Mouse (Mus musculus): ENCODE measurements around the gene Ippk. TPM values are rescaled to one million over a fixed set of nuclear protein-coding genes. Genes with fewer than 3 reads are reported as not detected.
A peak's percentile ranks its signal among the peaks of the same experiment; 100 is the strongest.

Gene Ippk
- 10 to 100 TPM; 27.6 to 32.1 (median 30.7) TPM for total RNA-seq (2022)

DNA sequence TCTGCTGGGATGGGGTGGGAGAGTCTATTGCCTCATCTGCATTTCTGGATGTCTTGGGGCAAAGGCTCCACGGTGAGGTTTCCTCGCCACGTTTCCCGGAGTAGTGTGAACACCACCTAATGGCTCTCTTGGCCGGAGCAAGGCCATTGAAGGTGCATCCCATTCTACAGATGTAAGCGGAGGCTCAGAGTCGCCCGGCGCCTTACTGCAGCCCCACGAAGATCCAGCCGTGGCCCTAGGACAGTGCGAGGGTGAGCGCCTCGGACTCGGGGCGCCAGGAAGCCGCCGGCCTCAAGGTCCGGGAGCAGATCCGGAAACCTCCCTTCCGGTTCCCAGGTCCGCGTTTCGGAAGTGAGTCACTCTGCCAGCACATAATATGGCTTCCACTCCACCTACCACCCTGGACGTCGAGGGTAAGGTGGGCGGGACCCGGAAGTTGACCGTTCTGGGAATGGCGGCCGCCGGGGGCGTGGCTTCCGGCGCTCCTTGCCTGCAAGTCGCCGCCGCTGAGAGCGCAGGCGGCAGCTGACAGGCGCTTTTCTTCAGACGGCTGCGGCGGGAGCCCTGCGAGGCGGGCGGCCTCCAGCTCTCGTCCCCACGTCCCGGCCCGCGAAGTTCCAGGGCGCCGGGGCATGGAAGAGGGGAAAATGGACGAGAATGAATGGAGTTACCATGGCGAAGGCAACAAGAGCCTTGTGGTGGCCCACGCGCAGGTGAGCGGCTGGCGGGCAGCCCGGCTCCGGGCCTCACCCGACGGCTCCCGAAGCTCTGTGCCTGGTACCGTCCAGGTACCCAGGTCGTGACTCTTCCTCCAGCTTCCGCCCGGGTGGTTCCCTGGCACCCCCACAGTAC lies at the start of gene Ippk:
TSS of gene Ippk (plus strand) at position 496 of the 852 bp plus-strand sequence.
- peak; percentile 98 for DNase-seq (ENCODE audit: low spot score in 2 of 2)

DNA sequence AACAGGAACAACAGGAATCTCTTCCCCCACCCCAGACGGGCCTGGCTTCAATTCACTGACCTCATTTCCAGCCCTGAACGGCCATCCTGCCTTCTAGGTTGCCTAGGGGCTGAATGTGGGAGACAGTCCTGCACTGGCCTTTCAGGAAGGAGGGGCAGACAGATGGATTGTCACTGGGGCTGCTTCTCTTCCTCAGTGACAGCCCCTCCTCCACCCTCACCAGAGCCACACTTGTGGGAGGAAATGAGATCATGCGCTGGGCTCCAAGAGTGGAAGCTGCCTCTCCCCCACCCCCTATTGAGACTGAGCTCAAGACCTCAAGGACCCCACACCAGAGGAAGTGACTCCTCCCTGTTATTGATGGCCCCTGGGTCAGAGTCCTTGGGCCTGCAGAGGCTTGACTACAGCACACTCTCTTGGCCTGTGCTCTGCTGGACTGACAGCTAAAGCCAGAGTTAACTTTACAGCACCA lies 49.6 kb upstream of the Ippk start:
- DNase-seq (ENCODE audit: low spot score in 2 of 2) = peak in 1 of 2 experiments; percentile 53

DNA sequence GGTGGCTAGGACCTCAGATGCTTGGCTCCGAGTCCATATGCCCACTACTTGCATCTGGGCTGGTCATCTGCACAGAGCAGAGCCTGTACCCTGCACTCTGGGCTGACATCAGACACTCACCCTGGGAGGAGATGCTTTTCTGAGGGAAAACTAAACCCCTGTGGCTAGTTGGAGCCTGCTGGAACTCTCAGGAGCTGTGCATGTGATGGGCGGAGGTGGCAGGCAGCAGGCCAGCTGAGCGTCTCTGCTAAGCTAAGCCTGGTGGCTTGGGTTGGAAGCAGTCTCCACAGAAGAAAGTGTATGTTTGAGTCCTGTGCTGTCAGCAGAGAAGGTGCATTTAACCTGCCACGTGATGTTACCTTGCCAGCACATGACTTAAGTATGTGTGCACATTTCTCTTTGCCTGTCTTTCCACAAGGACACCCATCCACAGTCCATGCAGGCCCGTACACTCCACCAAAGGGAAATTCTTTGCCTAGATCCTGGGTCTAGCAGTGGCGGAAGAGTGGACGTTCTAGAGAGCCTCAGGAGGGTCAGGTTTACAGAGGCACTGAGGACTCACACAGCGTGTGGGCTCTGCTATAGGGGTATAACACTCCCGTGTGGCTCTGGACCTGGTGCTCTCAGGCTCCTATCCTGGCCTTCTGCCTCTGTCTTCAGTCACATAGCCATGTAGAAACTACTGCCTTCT lies 48.5 kb upstream of the Ippk start:
- peak in 1 of 2 experiments; percentile 47 for DNase-seq (ENCODE audit: low spot score in 2 of 2)

DNA sequence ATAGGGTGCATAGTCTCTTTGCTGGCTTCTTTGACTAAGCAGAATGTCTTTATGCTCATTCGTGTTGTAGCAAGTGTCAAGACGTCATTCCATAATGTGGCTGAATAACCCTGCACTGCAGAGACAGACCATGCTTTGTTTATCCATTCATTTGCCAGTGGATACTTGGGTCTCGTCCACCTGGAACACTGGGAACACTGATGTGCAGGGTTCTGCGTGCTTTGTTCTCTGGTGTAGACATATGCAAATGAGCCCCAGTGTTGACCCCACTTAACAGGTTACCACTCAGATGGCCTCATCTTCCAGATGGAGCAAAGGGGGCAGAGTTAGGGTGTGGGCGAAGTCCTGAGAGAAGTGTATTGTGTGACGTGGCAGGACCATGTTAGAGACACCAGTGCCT lies 46.7 kb upstream of the Ippk start:
- no peak for DNase-seq (ENCODE audit: low spot score in 2 of 2)

DNA sequence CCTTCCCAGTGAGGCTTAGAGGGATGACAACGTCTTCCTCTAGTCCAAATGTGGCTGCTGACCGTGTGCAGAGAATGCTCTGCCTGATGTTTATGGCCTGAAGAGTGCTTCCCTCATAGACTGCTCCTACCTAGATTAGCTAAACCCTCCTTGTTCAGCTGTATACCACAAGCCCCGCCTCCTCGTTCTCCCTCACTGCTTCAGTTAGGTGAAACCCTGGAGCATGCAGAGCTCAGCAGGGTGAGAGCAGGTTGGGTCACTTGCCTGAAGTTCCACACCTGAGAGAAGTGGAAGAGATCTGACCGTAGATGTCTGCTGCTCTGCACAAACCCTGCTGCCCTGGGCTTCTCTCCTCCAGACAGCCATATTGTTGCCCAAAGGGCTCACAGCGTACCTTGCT lies 46.3 kb upstream of the Ippk start:
- DNase-seq (ENCODE audit: low spot score in 2 of 2) = no peak

DNA sequence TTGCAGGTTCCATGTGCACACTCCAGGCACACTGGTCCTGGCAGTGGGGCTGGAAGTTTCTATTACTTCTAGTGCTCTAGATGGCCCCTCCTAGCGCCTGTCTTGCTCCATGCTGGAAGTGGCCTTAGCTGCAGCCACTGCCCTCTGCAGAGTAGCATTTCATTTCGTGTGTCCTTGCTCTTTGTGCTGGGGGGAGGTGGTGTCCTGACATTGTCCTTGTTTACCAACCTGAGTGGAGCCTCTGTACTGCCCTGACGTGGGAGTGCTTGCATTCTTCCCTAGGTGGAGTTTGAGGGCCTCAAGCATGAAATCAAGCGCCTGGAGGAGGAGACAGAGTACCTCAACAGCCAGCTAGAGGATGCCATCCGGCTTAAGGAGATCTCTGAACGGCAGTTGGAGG lies 43.4 kb upstream of the Ippk start:
- DNase-seq (ENCODE audit: low spot score in 2 of 2) = no peak

DNA sequence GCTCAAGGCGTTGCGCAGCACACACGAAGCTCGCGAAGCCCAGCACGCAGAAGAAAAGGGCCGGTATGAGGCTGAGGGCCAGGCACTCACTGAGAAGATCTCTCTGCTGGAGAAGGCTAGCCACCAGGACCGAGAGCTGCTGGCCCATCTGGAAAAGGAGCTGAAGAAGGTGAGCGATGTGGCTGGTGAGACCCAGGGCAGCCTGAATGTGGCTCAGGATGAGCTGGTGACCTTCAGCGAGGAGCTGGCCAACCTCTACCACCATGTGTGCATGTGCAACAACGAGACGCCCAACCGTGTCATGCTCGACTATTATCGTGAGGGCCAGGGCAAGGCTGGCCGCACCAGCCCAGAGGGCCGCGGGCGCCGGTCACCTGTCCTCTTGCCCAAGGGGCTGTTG lies 41.7 kb upstream of the Ippk start:
- no peak for DNase-seq (ENCODE audit: low spot score in 2 of 2)

DNA sequence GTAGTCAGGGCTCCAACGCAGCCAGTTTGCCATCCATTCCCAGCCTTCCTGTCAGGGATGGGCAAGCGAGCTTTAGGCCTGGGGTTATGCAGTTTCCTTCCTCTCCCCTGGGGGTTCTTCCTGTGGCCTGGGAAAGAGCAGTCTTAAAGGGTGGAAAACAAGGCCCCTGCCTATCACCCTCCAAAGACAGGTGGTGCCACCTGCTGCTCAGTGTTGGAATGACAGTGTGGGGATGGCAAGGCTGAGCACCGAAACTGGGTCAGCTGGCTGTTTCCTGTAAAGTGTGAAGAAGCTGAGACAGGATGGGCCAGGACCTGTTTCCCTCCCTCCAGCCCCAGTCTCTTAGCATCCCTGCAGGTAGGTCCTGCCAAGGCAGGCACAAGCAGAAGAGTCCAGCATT lies 39.8 kb upstream of the Ippk start:
- peak; percentile 69 to 82 for DNase-seq (ENCODE audit: low spot score in 2 of 2)

DNA sequence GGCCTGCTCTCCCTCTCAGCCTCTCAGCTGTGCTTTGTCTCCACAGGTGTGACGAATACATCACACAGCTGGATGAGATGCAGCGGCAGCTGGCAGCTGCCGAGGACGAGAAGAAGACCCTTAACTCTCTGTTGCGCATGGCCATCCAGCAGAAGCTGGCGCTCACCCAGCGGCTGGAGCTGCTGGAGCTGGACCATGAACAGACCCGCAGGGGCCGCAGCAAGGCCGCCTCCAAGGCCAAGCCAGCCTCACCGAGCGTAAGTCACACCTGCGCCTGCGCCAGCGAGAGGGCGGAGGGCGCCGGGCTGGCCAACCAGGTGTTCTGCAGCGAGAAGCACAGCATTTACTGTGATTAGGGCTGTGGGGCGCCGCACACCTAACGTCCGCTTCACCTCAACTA lies 38.1 kb upstream of the Ippk start:
- DNase-seq (ENCODE audit: low spot score in 2 of 2) = no peak

DNA sequence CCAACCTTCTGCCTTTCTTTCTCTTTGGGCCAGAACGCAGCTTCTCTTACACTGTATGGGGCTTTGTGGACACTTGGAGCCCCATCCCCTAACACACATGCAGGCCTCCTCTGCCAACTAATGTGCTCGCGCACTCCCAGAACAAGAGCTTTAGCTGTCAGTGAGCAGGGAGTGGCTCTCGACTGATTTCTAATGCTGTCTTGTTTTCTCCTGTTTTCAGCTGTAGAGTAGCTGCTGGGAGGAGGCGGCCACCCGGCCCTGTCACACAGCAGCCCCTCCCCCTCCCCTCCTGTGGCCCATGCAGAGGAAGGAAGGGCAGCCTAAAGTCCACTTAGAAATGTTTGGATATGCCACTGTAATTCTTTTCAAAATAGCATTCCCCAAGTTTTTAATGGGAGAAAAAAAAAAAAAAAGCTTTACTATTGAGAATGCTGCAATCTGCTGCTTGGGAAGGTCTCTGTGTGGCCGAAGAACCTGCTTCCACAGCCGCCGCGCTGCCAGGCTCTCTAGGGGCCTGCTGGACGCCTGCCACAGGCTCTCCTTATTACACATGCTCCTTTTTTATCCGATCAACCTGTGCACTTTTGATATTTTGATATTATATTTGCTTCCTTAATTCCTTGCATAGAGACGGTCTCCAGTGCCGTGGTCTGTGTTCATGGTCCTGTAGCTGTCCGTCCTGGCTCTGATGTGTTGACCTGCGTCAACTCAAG lies 36.1 kb upstream of the Ippk start:
- DNase-seq (ENCODE audit: low spot score in 2 of 2) = no peak

DNA sequence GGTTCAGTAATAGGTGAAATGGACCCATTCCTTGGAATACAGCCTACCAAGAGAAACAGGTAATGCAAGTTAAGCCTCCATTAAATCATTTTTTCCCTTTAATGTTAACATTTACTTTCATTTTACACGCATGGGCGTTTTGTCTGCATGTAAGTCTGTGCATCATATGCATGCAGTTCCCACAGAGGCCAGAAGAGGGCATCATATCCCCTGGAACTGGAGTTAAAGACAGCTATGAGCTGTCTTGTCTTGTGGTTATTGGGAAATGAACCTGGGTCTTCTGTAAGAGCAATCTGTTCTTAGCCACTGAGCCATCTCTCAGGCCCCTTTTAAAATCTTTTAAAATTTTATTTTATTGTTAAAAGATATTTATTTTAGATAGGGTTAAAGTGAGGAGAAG lies 29.7 kb upstream of the Ippk start:
- DNase-seq (ENCODE audit: low spot score in 2 of 2) = no peak

DNA sequence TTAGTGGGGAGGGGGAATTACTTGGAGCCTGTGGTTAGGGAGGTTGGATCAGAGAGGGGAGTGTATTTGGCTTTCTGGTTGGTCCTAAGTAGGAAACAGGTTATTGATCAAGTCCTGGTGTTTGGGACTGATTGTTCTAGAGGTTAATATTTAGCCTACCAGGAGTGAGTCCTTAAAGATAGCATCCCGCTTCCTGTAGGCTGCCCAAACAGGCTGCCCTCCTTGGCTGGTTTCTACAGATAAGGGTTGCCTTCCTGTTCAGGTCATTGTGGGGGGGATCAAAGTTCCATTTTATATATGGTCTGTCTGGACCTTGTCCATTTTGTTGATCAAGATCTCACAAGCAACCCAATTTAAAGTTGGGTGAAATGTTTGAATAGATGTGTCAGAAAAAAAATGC lies 27.5 kb upstream of the Ippk start:
- no peak for DNase-seq (ENCODE audit: low spot score in 2 of 2)

DNA sequence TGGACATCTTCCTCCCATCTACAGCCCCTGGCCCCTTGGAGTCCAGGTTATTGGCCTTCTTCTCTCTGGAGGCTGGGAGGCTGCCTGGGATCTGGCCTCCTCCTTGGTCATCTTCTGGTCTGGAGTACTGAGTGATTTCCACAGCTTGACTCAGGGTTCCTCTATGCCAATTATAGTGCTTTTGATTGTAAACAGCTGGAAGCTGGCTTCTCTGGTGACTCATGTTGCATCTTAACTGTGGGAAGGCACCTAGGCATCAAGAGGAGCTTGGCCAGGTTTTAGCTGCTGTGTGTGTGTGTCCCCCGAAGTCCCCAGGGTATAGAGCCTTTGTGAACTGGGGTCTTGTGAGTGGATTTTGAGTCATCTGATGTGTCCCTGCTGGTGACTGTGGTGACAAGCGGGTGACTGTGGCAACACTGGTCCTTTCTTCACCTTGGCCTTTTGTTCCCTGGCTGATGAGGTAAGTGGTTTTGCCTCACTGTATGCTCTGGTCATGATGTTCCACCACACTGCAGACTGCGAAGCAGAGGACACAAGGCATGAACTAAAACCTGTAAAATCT lies 26.1 kb upstream of the Ippk start:
- DNase-seq (ENCODE audit: low spot score in 2 of 2) = no peak

DNA sequence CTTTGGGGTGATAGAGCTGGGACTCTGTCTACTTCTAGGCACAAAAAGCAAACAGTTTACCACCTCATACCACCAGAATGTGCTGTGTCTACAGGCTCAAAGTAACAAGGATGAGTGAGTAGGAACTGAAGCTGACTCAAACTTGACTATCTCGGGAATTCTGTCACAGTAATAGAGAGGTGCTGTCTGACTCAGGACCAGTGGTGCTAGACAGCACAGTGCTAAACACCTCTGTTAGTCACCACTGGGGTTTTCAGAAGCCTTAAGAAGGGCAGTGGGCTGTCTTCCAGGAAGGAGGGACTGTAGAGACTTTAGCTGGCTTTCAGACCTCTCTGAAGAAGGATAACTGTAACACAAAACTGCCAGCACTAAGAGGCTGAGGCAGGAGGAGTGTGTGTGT lies 24.3 kb upstream of the Ippk start:
- no peak for DNase-seq (ENCODE audit: low spot score in 2 of 2)

DNA sequence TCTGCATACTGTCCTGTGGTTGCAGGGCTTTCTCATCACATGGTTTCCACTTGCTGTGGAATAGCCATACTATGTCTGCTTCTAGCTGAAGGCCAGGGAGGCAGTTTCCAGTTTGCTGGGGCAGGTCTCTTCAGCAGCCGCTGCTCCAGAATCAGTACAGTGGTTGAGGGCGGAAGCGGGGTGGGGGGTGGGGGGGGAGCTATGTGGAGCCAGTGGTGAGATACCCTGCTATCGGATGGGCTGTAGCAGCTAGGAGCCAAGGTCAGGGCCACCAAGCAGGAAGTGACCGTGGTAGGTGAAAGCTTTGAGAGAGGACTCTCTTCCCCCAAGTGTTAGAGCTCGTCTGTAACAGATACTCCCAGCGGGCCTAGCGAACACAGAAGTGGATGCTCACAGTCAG lies 22.9 kb upstream of the Ippk start:
- no peak for DNase-seq (ENCODE audit: low spot score in 2 of 2)

DNA sequence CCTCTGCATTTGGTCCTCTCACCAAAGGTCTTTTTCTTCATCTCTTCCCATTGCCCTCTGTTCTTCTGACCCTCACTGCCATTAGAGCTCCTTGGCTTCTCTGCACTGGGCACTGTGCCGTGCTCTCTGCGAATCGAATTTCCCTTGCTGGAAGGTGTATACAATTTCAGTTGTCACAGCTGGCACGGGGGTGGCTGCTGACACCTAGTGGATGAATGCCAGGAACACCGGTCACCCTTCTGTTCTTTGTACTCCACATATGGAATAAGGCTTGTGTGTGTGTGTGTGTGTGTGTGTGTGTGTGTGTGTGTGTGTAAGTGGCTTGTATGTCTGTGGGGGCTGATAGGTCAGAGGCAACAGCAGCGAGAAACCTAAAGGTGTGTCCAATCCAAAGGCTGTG lies 20.9 kb upstream of the Ippk start:
- peak in 1 of 2 experiments; percentile 41 for DNase-seq (ENCODE audit: low spot score in 2 of 2)

DNA sequence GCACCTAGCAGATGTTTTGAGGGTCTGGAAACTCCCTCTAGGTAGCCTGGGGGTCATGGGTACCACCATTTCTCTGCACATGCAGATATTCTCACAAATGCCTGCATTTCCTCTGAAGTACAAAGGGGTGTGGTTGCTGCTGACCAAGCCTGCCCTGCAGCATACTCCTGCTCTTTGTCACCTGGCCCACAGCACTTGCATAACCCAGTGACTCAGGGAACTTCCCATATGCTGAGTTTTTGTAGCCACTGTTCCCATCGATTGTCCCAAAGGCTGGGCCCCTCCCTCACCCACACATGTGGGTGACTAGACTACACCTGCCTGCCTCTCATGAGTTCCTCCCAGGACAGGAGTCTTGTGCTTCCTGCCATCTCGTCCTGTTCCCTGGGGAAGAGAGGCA lies 18.4 kb upstream of the Ippk start:
- DNase-seq (ENCODE audit: low spot score in 2 of 2) = no peak

DNA sequence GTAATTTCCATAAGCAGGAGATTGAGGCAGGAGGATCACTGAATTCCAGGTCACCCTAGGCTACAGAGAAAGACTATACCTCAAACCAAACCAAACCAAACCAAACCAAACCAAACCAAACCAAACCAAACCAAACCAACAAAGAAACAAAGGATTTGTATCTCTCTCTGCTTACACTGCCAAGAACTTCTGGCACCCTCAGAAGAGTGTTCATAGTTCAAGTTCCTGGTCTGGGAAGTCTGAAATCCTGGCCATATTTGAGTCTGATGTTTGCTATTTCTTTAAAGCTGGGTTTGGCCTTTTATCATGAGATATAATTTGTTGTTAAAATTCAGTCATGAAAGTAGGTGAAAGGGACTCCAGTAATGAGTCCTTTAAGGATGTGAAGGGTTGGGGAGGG lies 13.3 kb upstream of the Ippk start:
- no peak for DNase-seq (ENCODE audit: low spot score in 2 of 2)

DNA sequence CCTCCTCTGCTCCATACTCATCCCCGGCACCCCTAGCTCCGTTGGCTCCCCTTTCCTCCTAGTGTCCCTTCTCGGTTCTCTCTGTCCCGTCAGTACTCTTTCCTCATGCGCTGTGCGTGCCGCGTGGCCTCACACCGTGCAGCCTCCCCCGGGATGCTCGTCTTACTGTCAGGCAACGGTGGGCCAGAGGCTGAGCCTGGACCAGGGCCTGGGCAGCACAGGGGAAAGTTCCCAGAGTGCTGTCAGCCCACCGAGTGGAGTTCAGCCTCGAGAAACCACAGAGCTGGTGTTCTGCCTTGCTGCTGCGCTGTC lies 513 bp downstream of the Ippk start:
- DNase-seq (ENCODE audit: low spot score in 2 of 2) = no peak

DNA sequence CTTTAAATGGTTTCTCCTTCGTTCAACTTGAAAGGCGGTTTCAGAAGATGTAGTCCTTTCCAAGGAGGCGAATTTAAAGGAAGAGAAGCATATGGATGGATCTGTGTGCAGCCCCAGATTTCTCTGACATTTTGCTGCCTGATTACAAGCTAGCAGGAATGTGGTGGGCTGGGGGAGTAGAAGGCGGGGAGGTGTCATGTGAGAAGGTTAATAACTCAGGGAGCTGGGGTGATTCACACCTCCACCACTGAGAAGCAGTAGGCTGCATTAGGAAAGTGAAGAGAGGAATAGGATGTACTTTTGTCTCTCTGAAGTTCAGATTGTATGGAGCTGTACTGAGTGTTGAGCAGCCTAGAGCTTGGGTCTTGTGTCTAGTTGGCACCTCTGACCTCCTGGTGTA lies 910 bp downstream of the Ippk start:
- DNase-seq (ENCODE audit: low spot score in 2 of 2) = no peak

DNA sequence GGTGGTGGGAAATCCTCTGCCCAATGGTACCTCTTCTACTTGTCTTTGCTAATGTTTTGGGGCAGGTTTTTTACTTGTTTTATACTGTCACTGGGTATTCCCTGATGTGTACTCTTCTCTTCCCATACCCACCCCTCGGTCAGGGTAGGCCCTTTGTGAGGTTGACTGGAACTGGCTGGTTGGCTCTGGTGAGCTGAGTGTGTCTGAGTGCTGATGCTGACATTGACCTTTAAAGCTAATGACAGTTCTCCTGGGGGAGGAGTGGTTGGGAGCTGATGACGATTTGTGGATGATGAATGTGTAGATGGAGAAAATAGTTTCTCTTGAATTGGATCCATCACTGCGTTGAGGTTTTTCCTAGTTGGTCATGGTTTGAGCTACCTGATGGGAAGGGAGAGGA lies 5.7 kb downstream of the Ippk start:
- DNase-seq (ENCODE audit: low spot score in 2 of 2) = no peak

DNA sequence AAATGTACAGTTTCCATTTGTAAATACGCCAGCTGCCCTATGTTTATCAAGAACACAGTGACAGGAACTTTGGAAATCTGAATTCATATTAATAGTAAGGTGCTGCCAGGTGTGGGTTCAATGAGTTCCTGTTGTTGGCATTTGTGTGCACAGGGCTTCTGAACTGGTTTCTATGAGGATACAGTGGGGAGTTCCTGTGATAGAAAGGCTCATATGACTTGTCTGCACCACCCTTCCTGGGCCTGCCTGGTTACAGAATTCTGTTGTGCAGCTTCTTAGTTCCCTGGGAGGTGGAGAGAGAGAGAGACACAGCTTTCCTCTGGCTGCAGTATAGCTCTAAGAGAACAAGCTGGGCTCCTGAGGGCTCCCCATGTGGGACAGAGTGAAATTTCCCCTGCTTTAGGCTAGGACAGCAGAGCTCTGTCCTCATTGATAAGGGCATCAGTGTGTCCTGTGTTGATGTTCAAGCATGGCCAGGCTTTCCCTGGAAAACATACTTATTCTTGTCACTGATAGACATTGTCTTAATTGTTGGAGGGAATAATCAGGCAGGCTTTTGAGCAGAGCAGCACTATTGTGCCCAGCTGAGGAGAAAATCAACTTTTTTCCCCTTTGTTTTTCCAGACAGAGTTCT lies 7.1 kb downstream of the Ippk start:
- no peak for DNase-seq (ENCODE audit: low spot score in 2 of 2)
